Mouse (Mus musculus) megakaryocyte progenitor cell, adult 5-6 weeks (primary cell): ENCODE results near the gene Gm1110. TPM values are rescaled to one million over a fixed set of nuclear protein-coding genes. Genes with fewer than 3 reads are reported as not detected.
"Not testable (repeated sequence)": the region's sequence is repeated elsewhere in the genome, so short reads cannot be mapped to it uniquely, and the experiment has no call there.

Experiments used
- ATAC-seq: replicated peaks from 2 replicates; pipeline ENCODE4 v1.8.0; 2016; ENCODE audit warnings: mild to moderate bottlenecking, moderate TSS enrichment, inconsistent platforms; ENCODE audit not compliant: poor library complexity
- total RNA-seq, 2 experiments: library from RNA; stranded (forward) in 1 of 2; stranded (reverse) in 1 of 2; fragments of 157-497, 149-512 nt in 1 of 2; fragments of 200-1000 nt in 1 of 2; gene quantifications; 2 replicates each; pipeline versions ENCODE4 v1.2.3 to v1.2.4; 2015 to 2017

The Gm1110 gene
- 0.29 TPM in 1 of 2 replicates, not detected in the other for total RNA-seq (2015)
- total RNA-seq (2017), result not detected in 2 replicates

- ATAC-seq, result peak; percentile 76
These were observed at the start of gene Gm1110 for GRCm38 (mm10) chr9:26922909-26923526. Gene Gm1110, minus strand, starts transcription at chr9:26923111.

DNA sequence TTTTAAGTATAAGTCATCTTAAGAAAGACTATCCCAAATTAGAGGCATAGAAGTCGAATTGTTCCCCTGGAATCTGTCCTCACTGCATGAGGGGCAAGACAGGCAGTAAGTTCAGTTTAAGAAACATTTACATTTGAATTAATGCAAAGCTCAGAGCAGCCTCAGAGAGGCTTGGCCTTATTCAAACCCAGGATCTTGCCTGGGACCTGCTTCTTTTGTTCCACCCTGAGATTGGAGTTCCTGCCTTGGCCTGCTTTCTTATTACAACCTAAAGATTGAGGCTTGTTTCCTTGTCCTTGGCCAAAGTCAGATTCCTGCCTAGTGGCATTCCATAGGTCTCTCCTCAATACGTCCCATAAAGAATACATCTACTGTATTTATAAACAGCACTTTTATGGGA lies 24.9 kb upstream of the Gm1110 start:
- ATAC-seq, result no peak

- ATAC-seq, result no peak
These were observed 1.2 kb upstream of the Gm1110 start for GRCm38 (mm10) chr9:26924146-26924545.

DNA sequence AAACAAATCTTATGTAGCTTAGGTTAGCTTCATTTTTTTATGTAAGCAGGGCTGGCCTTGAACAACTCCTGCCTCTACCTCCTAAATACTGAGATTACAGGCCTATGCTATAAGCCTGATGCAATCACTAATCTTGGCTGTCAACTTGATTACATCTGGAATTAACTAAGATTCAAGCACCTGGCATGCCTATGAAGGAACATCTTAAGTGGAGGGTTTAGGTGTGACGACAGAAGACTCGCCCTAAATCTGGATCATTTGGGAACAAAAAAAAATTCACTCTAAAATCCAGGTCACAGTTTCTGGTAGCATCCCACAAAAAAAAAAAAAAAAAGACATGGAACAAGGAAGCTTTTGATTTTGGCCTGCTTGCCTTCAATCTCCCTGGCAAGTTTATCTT lies 3.1 kb downstream of the Gm1110 start:
- ATAC-seq, result no peak

DNA sequence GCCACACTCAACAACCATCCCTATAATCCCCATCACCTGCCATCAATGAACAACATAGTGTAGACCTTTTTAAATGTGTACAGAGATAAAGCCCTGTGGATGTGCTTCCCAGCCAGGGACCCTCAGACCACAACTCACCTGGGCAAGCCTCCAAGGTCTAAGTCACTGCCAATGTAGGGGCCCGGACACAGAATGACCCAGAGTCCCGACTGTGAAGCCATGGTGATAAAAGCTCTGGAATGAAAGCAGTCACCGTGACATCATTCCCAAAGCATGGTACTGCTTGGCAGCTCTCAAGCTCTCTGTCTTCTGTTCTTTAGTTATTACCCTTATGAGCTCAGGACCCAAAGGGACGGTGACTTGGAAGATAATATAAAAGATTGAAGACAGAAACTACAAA lies 9.8 kb downstream of the Gm1110 start:
- ATAC-seq, result no peak

DNA sequence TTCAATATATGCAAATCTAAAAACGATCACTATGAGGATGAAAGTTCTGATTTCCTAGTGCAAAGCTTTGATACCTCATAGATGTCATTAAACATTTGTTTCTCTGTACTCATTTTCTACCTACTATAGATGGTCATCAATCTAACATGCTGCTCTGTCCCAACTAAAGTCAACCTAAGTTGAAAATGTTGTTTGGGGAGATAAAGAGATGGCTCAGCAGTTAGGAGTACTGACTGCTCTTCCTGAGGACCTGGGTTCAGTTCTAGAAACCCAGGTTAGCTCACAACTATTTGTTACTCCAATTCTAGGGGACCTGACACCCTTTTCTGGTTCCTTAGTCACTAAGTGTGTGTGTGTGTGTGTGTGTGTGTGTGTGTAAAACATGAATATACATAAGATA lies 11.7 kb downstream of the Gm1110 start:
- no peak for ATAC-seq

GRCm38 (mm10) chr9:26869856-26870255 lies 53.1 kb downstream of the Gm1110 start:
- ATAC-seq, result not testable (repeated sequence)

DNA sequence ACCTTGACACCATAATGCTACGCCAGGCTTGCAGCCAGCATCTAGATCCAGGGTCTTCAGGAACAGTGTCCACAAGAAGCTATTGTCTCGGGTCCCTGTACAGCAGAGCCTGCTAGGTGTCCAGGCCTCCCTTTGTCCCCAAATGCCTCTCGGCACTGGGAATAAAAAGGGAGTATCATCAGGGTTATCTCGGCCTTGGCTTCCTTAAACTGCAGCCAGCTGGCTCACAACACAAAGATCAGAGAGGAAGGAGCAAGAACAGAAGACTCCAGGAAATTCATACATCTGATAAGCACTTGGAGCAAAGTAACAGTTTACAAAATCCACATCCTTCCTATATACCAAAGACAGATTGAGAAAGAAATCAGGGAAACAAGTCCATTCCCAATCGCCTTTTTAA lies 62.2 kb downstream of the Gm1110 start, which contains the start of gene Glb1l3:
Gene Glb1l3 (minus strand): TSS at position 140 of the 400 bp plus-strand sequence.
- no peak for ATAC-seq

DNA sequence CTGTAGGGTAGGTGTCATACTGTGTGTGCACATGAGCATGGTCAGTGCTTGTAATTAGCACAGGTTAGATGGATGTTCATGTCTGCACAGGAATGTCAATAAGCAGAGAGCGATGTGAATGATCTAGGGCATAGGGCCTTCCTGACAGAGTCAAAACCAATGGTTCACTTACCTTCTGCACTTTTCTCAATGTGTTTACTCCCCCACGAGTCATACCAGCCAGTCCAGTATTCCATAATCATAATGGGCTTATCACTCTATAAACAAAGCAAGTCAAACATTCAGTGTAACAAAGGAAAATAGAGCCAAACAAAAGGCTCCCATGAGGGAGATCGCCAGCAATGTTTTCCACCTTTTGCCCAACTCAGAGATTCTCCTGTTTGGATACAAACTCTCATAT lies 91.8 kb downstream of the Gm1110 start:
- no peak for ATAC-seq

Other genes starting within 250 kb of the Gm1110 start
- not detected in 2 replicates for gene B3gat1, start 189.4 kb downstream of the Gm1110 start, total RNA-seq (2015)
- gene B3gat1, start 189.4 kb downstream of the Gm1110 start, total RNA-seq (2017), result not detected in 2 replicates
- gene Glb1l2, start 116.6 kb downstream of the Gm1110 start, total RNA-seq (2015), result 0.17 and 0.44 TPM in 2 replicates
- 0.10 TPM in 1 of 2 replicates, not detected in the other for gene Glb1l2, start 116.6 kb downstream of the Gm1110 start, total RNA-seq (2017)
- not detected in 2 replicates for gene Glb1l3, start 62.2 kb downstream of the Gm1110 start, total RNA-seq (2015)
- gene Glb1l3, start 62.2 kb downstream of the Gm1110 start, total RNA-seq (2017), result not detected in 2 replicates
- gene Acad8, start 76.5 kb upstream of the Gm1110 start, total RNA-seq (2015), result 19.6 and 24.6 TPM in 2 replicates
- gene Acad8, start 76.5 kb upstream of the Gm1110 start, total RNA-seq (2017), result 19.9 and 26.3 TPM in 2 replicates
- gene Thyn1, start 76.6 kb upstream of the Gm1110 start, total RNA-seq (2015), result 130 and 154 TPM in 2 replicates
- gene Thyn1, start 76.6 kb upstream of the Gm1110 start, total RNA-seq (2017), result 122 and 128 TPM in 2 replicates
- 47.7 and 55.6 TPM in 2 replicates for gene Vps26b, start 107.0 kb upstream of the Gm1110 start, total RNA-seq (2015)
- gene Vps26b, start 107.0 kb upstream of the Gm1110 start, total RNA-seq (2017), result 40.1 and 44.7 TPM in 2 replicates
- 70.8 and 82.6 TPM in 2 replicates for gene Ncapd3, start 107.1 kb upstream of the Gm1110 start, total RNA-seq (2015)
- 38.8 and 39.2 TPM in 2 replicates for gene Ncapd3, start 107.1 kb upstream of the Gm1110 start, total RNA-seq (2017)
- gene Jam3, start 232.3 kb upstream of the Gm1110 start, total RNA-seq (2015), result 0.10 TPM in 1 of 2 replicates, not detected in the other
- gene Jam3, start 232.3 kb upstream of the Gm1110 start, total RNA-seq (2017), result 0.27 TPM in 1 of 2 replicates, not detected in the other